24 mouse cellular contexts compared by ENCODE assay signal in genomic region chr16:63653393-63653918, GRCm38 (mm10).
A peak's percentile ranks its signal among the peaks of the same experiment; 100 is the strongest.
DNase-seq lines count a peak whose midpoint lies in the region; ATAC-seq and TF ChIP-seq lines count a peak whose summit lies in the region.
"Had no signal": no experiment of that assay in that cellular context is flagged by ENCODE, and none has a peak within 500 bp of the region (broad histone marks: within the 10 kb centered on the region; RNA-seq: fewer than 3 reads in every experiment).

No protein-coding gene starts in this region.

- no peak overlapping the region for H3K9ac ChIP-seq in forebrain, embryonic 16.5 days (replicated peaks; ENCODE audit: low read depth, low read length)
- no peak overlapping the region for H3K9ac ChIP-seq in forebrain, embryonic 12.5 days
- H3K9ac ChIP-seq in kidney, embryonic 15.5 days = no peak overlapping the region
- H3K9ac ChIP-seq: embryonic facial prominence, embryonic 15.5 days; heart, embryonic 13.5 days; hindbrain, embryonic 15.5 days had no signal

- ATAC-seq in forebrain, embryonic 16.5 days = peak; percentile 68
- no peak for ATAC-seq in forebrain, embryonic 12.5 days (ENCODE audit: low FRiP score)
- 0 out of 2 replicates have a peak, but pooled peaks have one; percentile 25 for ATAC-seq in kidney, embryonic 15.5 days (replicated peaks; ENCODE audit: low FRiP score)
- ATAC-seq: intestine, embryonic 16.5 days had no signal

- no peaks in the 10 kb centered on the region for H3K36me3 ChIP-seq in forebrain, embryonic 16.5 days (ENCODE audit: control insufficient read depth, insufficient read depth)
- H3K36me3 ChIP-seq in forebrain, embryonic 12.5 days (replicated peaks) = no peaks in the 10 kb centered on the region
- no peaks in the 10 kb centered on the region for H3K36me3 ChIP-seq in kidney, embryonic 15.5 days
- no peaks in the 10 kb centered on the region for H3K36me3 ChIP-seq in kidney, adult 2 months (ENCODE audit: control insufficient read depth, insufficient read depth, low read length)
- H3K36me3 ChIP-seq: embryonic facial prominence, embryonic 15.5 days; heart, embryonic 13.5 days; hindbrain, embryonic 15.5 days had no signal

- no peaks in the 10 kb centered on the region for H3K27me3 ChIP-seq in forebrain, embryonic 16.5 days (replicated peaks; ENCODE audit: control insufficient read depth, insufficient read depth, low read length)
- H3K27me3 ChIP-seq in forebrain, embryonic 12.5 days = no peaks in the 10 kb centered on the region
- H3K27me3 ChIP-seq in kidney, embryonic 15.5 days = no peaks in the 10 kb centered on the region
- no peaks in the 10 kb centered on the region for H3K27me3 ChIP-seq in kidney, adult 2 months (replicated peaks; ENCODE audit: control insufficient read depth, insufficient read depth, low read length)
- H3K27me3 ChIP-seq: CH12.LX; embryonic facial prominence, embryonic 15.5 days; heart, embryonic 13.5 days; hindbrain, embryonic 15.5 days had no signal

- no peak for DNase-seq in kidney, adult 2 months
- peak; percentile 72 for DNase-seq in brain, embryonic 14.5 days (ENCODE audit: low read depth)
- peak; percentile 28 for DNase-seq in telencephalon, adult 2 months (ENCODE audit: low read depth, low spot score)
- DNase-seq in layer of hippocampus, postnatal 25 days (ENCODE audit: extremely low spot score in 1 of 2, low spot score in 1 of 2) = no peak
- DNase-seq: adrenal gland, adult 2 months; adrenal gland, postnatal 25 days; cerebellum, adult 11-12 months; cerebellum, adult 9-11 months; cerebellum, postnatal 36 days; embryo, embryonic 11 days; gastrocnemius, adult 2 months; gastrocnemius, postnatal 36 days; heart, adult 11 months; heart, postnatal 36 days; kidney, adult 8-10 months had no signal

- TF ChIP-seq CTCF in kidney, adult 2 months (conservative IDR thresholded peaks at IDR 0.05; ENCODE audit: insufficient read depth, insufficient read length, low read depth, low read length) = no peak
- no peak for TF ChIP-seq CTCF in brain, embryonic 14.5 days (IDR thresholded peaks at IDR 0.05; ENCODE audit: borderline replicate concordance, extremely low read depth, insufficient read depth, insufficient read length)

- peak overlapping the region; percentile 61; the same call in 1 of the 2 replicates for H3K27ac ChIP-seq in forebrain, embryonic 16.5 days (ENCODE audit: low read length)
- no peak overlapping the region for H3K27ac ChIP-seq in forebrain, embryonic 12.5 days
- no peak overlapping the region for H3K27ac ChIP-seq in kidney, embryonic 15.5 days
- H3K27ac ChIP-seq in kidney, adult 2 months (ENCODE audit: insufficient read depth, low read depth, low read length) = no peak overlapping the region
- H3K27ac ChIP-seq: embryonic facial prominence, embryonic 15.5 days; gastrocnemius, adult 2 months; heart, embryonic 13.5 days; hindbrain, embryonic 15.5 days had no signal

- H3K4me1 ChIP-seq in forebrain, embryonic 16.5 days (replicated peaks; ENCODE audit: control insufficient read depth, insufficient read depth, low read length) = peaks cover 10% of the 10 kb centered on the region
- H3K4me1 ChIP-seq in forebrain, embryonic 12.5 days = peaks cover 3% of the 10 kb centered on the region; the same call in 1 of the 2 replicates
- H3K4me1 ChIP-seq in kidney, embryonic 15.5 days = peaks cover 5% of the 10 kb centered on the region; the same call in 1 of the 2 replicates
- no peaks in the 10 kb centered on the region for H3K4me1 ChIP-seq in kidney, adult 2 months (ENCODE audit: control insufficient read depth, insufficient read depth, low read length)

- 62% methylated on average over 5 of the region's 5 CpGs for WGBS in forebrain, embryonic 16.5 days
- WGBS in forebrain, embryonic 12.5 days = 86% methylated on average over 5 of the region's 5 CpGs
- WGBS in kidney, embryonic 15.5 days = 77% methylated on average over 5 of the region's 5 CpGs
- 81% methylated on average over 5 of the region's 5 CpGs for WGBS in kidney, adult 2 months

- no peaks in the 10 kb centered on the region for H3K9me3 ChIP-seq in forebrain, embryonic 16.5 days (ENCODE audit: control insufficient read depth, low read length)
- no peaks in the 10 kb centered on the region for H3K9me3 ChIP-seq in forebrain, embryonic 12.5 days
- no peaks in the 10 kb centered on the region for H3K9me3 ChIP-seq in kidney, embryonic 15.5 days (replicated peaks)
- H3K9me3 ChIP-seq: embryonic facial prominence, embryonic 15.5 days; heart, embryonic 13.5 days; hindbrain, embryonic 15.5 days had no signal

- no peak overlapping the region for H3K4me2 ChIP-seq in forebrain, embryonic 16.5 days (ENCODE audit: low read length)
- no peak overlapping the region for H3K4me2 ChIP-seq in forebrain, embryonic 12.5 days
- no peak overlapping the region for H3K4me2 ChIP-seq in kidney, embryonic 15.5 days
- H3K4me2 ChIP-seq: embryonic facial prominence, embryonic 15.5 days; heart, embryonic 13.5 days; hindbrain, embryonic 15.5 days had no signal

- no peak for TF ChIP-seq POLR2A in kidney, adult 2 months (IDR thresholded peaks at IDR 0.05; ENCODE audit: low read depth, low read length)
- TF ChIP-seq POLR2A in brain, embryonic 14.5 days (IDR thresholded peaks at IDR 0.05; ENCODE audit: borderline replicate concordance, extremely low read depth, insufficient read depth, insufficient read length, poor library complexity, severe bottlenecking) = no peak

- no peak overlapping the region for H3K4me3 ChIP-seq in forebrain, embryonic 16.5 days (replicated peaks; ENCODE audit: low read length)
- H3K4me3 ChIP-seq in forebrain, embryonic 12.5 days (replicated peaks) = no peak overlapping the region
- H3K4me3 ChIP-seq in kidney, embryonic 15.5 days (replicated peaks) = no peak overlapping the region
- H3K4me3 ChIP-seq in kidney, adult 2 months (ENCODE audit: insufficient read depth, low read depth, low read length) = no peak overlapping the region
- H3K4me3 ChIP-seq: embryonic facial prominence, embryonic 15.5 days; erythroblast, embryonic 14.5 days; gastrocnemius, adult 2 months; heart, embryonic 13.5 days; hindbrain, embryonic 15.5 days had no signal

Comparison
In these comparisons a context has a peak if more than half of its experiments do, and no peak if none do; other contexts are left out.
1. DNase-seq: peak in brain, embryonic 14.5 days (single experiment) and telencephalon, adult 2 months (single experiment); none in kidney, adult 2 months (single experiment) and layer of hippocampus, postnatal 25 days (0 of 2).